22 mouse cellular contexts compared by ENCODE assay signal in genomic region chr8:115639951-115640350, GRCm38 (mm10).
DNase-seq lines count a peak whose midpoint lies in the region; ATAC-seq and TF ChIP-seq lines count a peak whose summit lies in the region.
"Had no signal": no experiment of that assay in that cellular context is flagged by ENCODE, and none has a peak within 500 bp of the region (broad histone marks: within the 10 kb centered on the region; RNA-seq: fewer than 3 reads in every experiment).

No protein-coding gene starts in this region.

- H3K4me3 ChIP-seq in gastrocnemius, adult 2 months, result no peak overlapping the region
- no peak overlapping the region for H3K4me3 ChIP-seq in stomach, postnatal 0 days (ENCODE audit: low read depth, low read length)
- H3K4me3 ChIP-seq in lung, postnatal 0 days (ENCODE audit: low read depth, low read length), result no peak overlapping the region
- H3K4me3 ChIP-seq in forebrain, embryonic 13.5 days, result no peak overlapping the region
- H3K4me3 ChIP-seq: embryonic facial prominence, embryonic 13.5 days; embryonic facial prominence, embryonic 15.5 days; erythroblast, embryonic 14.5 days; forebrain, embryonic 10.5 days; forebrain, embryonic 12.5 days; forebrain, embryonic 15.5 days had no signal

- DNase-seq in gastrocnemius, adult 2 months, result peak; percentile 79
- no peak for DNase-seq in gastrocnemius, postnatal 10 days
- DNase-seq in gastrocnemius, adult 8-10 months (ENCODE audit: low spot score in 2 of 2), result peak; percentile 52 to 72
- DNase-seq in gastrocnemius, postnatal 25 days, result peak; percentile 73
- DNase-seq in stomach, postnatal 0 days (ENCODE audit: low spot score), result no peak
- no peak for DNase-seq in lung, postnatal 0 days (ENCODE audit: low spot score)
- DNase-seq: adrenal gland, adult 8-10 months; adrenal gland, postnatal 14 days; adrenal gland, postnatal 36 days; cerebellum, adult 11-12 months; cerebellum, adult 2 months; cerebellum, adult 9-10 months; cerebellum, postnatal 10 days; cerebellum, postnatal 25 days; forebrain, postnatal 0 days had no signal

- H3K4me2 ChIP-seq in stomach, postnatal 0 days (replicated peaks; ENCODE audit: low read depth), result no peak overlapping the region
- H3K4me2 ChIP-seq in lung, postnatal 0 days (replicated peaks; ENCODE audit: low read depth, low read length), result no peak overlapping the region
- H3K4me2 ChIP-seq in forebrain, embryonic 13.5 days, result no peak overlapping the region
- H3K4me2 ChIP-seq: embryonic facial prominence, embryonic 13.5 days; embryonic facial prominence, embryonic 15.5 days; forebrain, embryonic 12.5 days; forebrain, embryonic 15.5 days had no signal

- no peaks in the 10 kb centered on the region for H3K9me3 ChIP-seq in stomach, postnatal 0 days (ENCODE audit: control insufficient read depth, low read length)
- H3K9me3 ChIP-seq in lung, postnatal 0 days (ENCODE audit: low read length), result no peaks in the 10 kb centered on the region
- no peaks in the 10 kb centered on the region for H3K9me3 ChIP-seq in forebrain, embryonic 13.5 days (replicated peaks)
- H3K9me3 ChIP-seq: embryonic facial prominence, embryonic 13.5 days; embryonic facial prominence, embryonic 15.5 days; forebrain, embryonic 10.5 days; forebrain, embryonic 12.5 days; forebrain, embryonic 15.5 days had no signal

- TF ChIP-seq CTCF in gastrocnemius, adult 2 months (IDR thresholded peaks at IDR 0.05), result no peak
- TF ChIP-seq CTCF in stomach, postnatal 0 days (IDR thresholded peaks at IDR 0.05; ENCODE audit: low read depth), result no peak
- no peak for TF ChIP-seq CTCF in lung, postnatal 0 days (IDR thresholded peaks at IDR 0.05)

- no peak for TF ChIP-seq EP300 in stomach, postnatal 0 days (optimal IDR thresholded peaks at IDR 0.05)
- TF ChIP-seq EP300 in lung, postnatal 0 days (IDR thresholded peaks at IDR 0.05), result no peak

- H3K4me1 ChIP-seq in stomach, postnatal 0 days (replicated peaks; ENCODE audit: control insufficient read depth, insufficient read depth), result no peaks in the 10 kb centered on the region
- H3K4me1 ChIP-seq in lung, postnatal 0 days (ENCODE audit: insufficient read depth, low read depth, low read length), result no peaks in the 10 kb centered on the region
- H3K4me1 ChIP-seq in forebrain, embryonic 13.5 days, result no peaks in the 10 kb centered on the region
- H3K4me1 ChIP-seq: embryonic facial prominence, embryonic 13.5 days; embryonic facial prominence, embryonic 15.5 days; forebrain, embryonic 10.5 days; forebrain, embryonic 12.5 days; forebrain, embryonic 15.5 days had no signal

- intact Hi-C loops in gastrocnemius, adult 2 months (cut with DNase I), result loop anchor here (2.0 to 10.0 kb wide), 4 partner anchors 55 to 665 kb away; no protein-coding TSS in a partner anchor

- no peaks in the 10 kb centered on the region for H3K36me3 ChIP-seq in stomach, postnatal 0 days (ENCODE audit: control insufficient read depth, insufficient read depth, low read length)
- H3K36me3 ChIP-seq in lung, postnatal 0 days (ENCODE audit: insufficient read depth, low read length), result no peaks in the 10 kb centered on the region
- H3K36me3 ChIP-seq in forebrain, embryonic 13.5 days (ENCODE audit: poor library complexity, severe bottlenecking), result no peaks in the 10 kb centered on the region
- H3K36me3 ChIP-seq: embryonic facial prominence, embryonic 13.5 days; embryonic facial prominence, embryonic 15.5 days; forebrain, embryonic 10.5 days; forebrain, embryonic 12.5 days; forebrain, embryonic 15.5 days had no signal

- no peaks in the 10 kb centered on the region for H3K27me3 ChIP-seq in stomach, postnatal 0 days (ENCODE audit: control insufficient read depth, insufficient read depth, low read length)
- no peaks in the 10 kb centered on the region for H3K27me3 ChIP-seq in lung, postnatal 0 days (replicated peaks; ENCODE audit: insufficient read depth, low read length)
- H3K27me3 ChIP-seq in forebrain, embryonic 13.5 days, result no peaks in the 10 kb centered on the region
- H3K27me3 ChIP-seq: embryonic facial prominence, embryonic 13.5 days; embryonic facial prominence, embryonic 15.5 days; forebrain, embryonic 12.5 days; forebrain, embryonic 15.5 days had no signal

- no peak overlapping the region for H3K9ac ChIP-seq in stomach, postnatal 0 days (ENCODE audit: low read length)
- no peak overlapping the region for H3K9ac ChIP-seq in lung, postnatal 0 days (replicated peaks; ENCODE audit: low read depth)
- H3K9ac ChIP-seq in forebrain, embryonic 13.5 days, result no peak overlapping the region
- H3K9ac ChIP-seq: embryonic facial prominence, embryonic 13.5 days; embryonic facial prominence, embryonic 15.5 days; forebrain, embryonic 12.5 days; forebrain, embryonic 15.5 days; forebrain, postnatal 0 days had no signal

- ATAC-seq in stomach, postnatal 0 days (ENCODE audit: low FRiP score, low TSS enrichment), result no peak
- no peak for ATAC-seq in lung, postnatal 0 days
- ATAC-seq in forebrain, embryonic 13.5 days, result no peak
- ATAC-seq: forebrain, embryonic 15.5 days; forebrain, postnatal 0 days had no signal

- peak overlapping the region; percentile 82 for H3K27ac ChIP-seq in gastrocnemius, adult 2 months
- H3K27ac ChIP-seq in stomach, postnatal 0 days (replicated peaks), result no peak overlapping the region
- no peak overlapping the region for H3K27ac ChIP-seq in lung, postnatal 0 days (ENCODE audit: low read length)
- no peak overlapping the region for H3K27ac ChIP-seq in forebrain, embryonic 13.5 days
- H3K27ac ChIP-seq: embryonic facial prominence, embryonic 13.5 days; embryonic facial prominence, embryonic 15.5 days; forebrain, embryonic 10.5 days; forebrain, embryonic 12.5 days; forebrain, embryonic 15.5 days had no signal

- WGBS in stomach, postnatal 0 days, result 77% methylated on average over 5 of the region's 5 CpGs
- 68% methylated on average over 5 of the region's 5 CpGs for WGBS in lung, postnatal 0 days
- WGBS in forebrain, embryonic 13.5 days, result 82% methylated on average over 5 of the region's 5 CpGs

Comparison
In these comparisons a context has a peak if more than half of its experiments do, and no peak if none do; other contexts are left out.
1. DNase-seq: peak in gastrocnemius, adult 2 months (single experiment), gastrocnemius, adult 8-10 months (2 of 2) and gastrocnemius, postnatal 25 days (single experiment); none in gastrocnemius, postnatal 10 days (single experiment), stomach, postnatal 0 days (single experiment) and lung, postnatal 0 days (single experiment).